Mouse (Mus musculus): ENCODE data around the gene Fgfr2.

DNA sequence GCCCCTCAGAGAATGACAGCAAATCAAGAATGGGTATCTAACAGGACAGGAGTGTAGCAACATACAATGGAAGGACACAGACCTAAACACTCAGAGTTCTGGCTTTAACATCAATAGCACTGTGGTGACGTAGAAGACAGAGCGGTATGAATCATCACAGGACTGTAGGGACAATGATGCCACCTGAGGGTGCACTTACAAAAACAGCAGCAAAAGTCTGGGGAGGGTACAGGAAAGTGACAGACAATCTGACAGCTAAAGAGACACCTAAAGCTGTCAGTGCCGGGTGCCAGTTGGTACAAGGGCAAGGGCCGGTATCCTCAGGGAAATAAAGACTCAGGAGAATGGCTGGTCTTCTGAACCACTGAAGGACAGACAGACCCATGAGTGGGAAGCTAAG is 870.1 kb downstream of the Fgfr2 start:
- TF ChIP-seq ZNF384 (IDR thresholded peaks at IDR 0.05; ENCODE audit: low read depth, low read length) (no peak), CHD2 (IDR thresholded peaks at IDR 0.05; ENCODE audit: low read depth, low read length) (no peak)
